Mouse (Mus musculus) ovary, postnatal 36 days (tissue): ENCODE results near the gene Spata31d1d.
"Not testable (repeated sequence)": the region's sequence is repeated elsewhere in the genome, so short reads cannot be mapped to it uniquely, and the experiment has no call there.

Source experiments
- DNase-seq: peaks from one replicate; pipeline ENCODE4 v3.0.0; 2022; ENCODE audit warnings: low spot score, mixed read lengths

The Spata31d1d gene

GRCm38 (mm10) chr13:59731652-59732051 is at the start of gene Spata31d1d:
Gene Spata31d1d, minus strand, starts transcription at chr13:59731752.
- DNase-seq = no peak

GRCm38 (mm10) chr13:59779744-59780264 is 48.3 kb upstream of the Spata31d1d start:
- not testable (repeated sequence) for DNase-seq

GRCm38 (mm10) chr13:59779213-59779612 is 47.7 kb upstream of the Spata31d1d start:
- DNase-seq = no peak

- DNase-seq = no peak
Observed at GRCm38 (mm10) chr13:59775168-59775567, 43.6 kb upstream of the Spata31d1d start.

GRCm38 (mm10) chr13:59771257-59771656 is 39.7 kb upstream of the Spata31d1d start:
- DNase-seq = peak; percentile 56

- peak; percentile 26 for DNase-seq
Observed at GRCm38 (mm10) chr13:59770847-59771246, 39.3 kb upstream of the Spata31d1d start.

GRCm38 (mm10) chr13:59770164-59770562 is 38.6 kb upstream of the Spata31d1d start:
- peak; percentile 77 for DNase-seq

- peak; percentile 99 for DNase-seq
Observed at GRCm38 (mm10) chr13:59769296-59770163, 38.0 kb upstream of the Spata31d1d start, which contains the start of gene Isca1. Gene Isca1, minus strand, starts transcription at chr13:59769810.

- no peak for DNase-seq
Observed at GRCm38 (mm10) chr13:59768531-59768930, 37.0 kb upstream of the Spata31d1d start.

GRCm38 (mm10) chr13:59766786-59767515 is 35.4 kb upstream of the Spata31d1d start:
- peak; percentile 36 for DNase-seq

GRCm38 (mm10) chr13:59762791-59763190 is 31.2 kb upstream of the Spata31d1d start:
- no peak for DNase-seq

- DNase-seq = no peak
Observed at GRCm38 (mm10) chr13:59756906-59757305, 25.4 kb upstream of the Spata31d1d start.

- DNase-seq = no peak
Observed at GRCm38 (mm10) chr13:59750310-59750709, 18.8 kb upstream of the Spata31d1d start.

- DNase-seq = no peak
Observed at GRCm38 (mm10) chr13:59746711-59747110, 15.2 kb upstream of the Spata31d1d start, which contains the start of gene 1700014D04Rik. Gene 1700014D04Rik, minus strand, starts transcription at chr13:59746752.

GRCm38 (mm10) chr13:59746164-59746563 is 14.6 kb upstream of the Spata31d1d start:
- no peak for DNase-seq

GRCm38 (mm10) chr13:59745462-59745861 is 13.9 kb upstream of the Spata31d1d start:
- DNase-seq = no peak

- DNase-seq = no peak
Observed at GRCm38 (mm10) chr13:59741697-59742096, 10.1 kb upstream of the Spata31d1d start.

- DNase-seq = peak; percentile 36
Observed at GRCm38 (mm10) chr13:59741096-59741495, 9.5 kb upstream of the Spata31d1d start.

- DNase-seq = no peak
Observed at GRCm38 (mm10) chr13:59739397-59739796, 7.8 kb upstream of the Spata31d1d start.

- DNase-seq = no peak
Observed at GRCm38 (mm10) chr13:59738455-59738854, 6.9 kb upstream of the Spata31d1d start.

GRCm38 (mm10) chr13:59735190-59735589 is 3.6 kb upstream of the Spata31d1d start:
- no peak for DNase-seq

GRCm38 (mm10) chr13:59734347-59734746 is 2.8 kb upstream of the Spata31d1d start:
- not testable (repeated sequence) for DNase-seq
